Mouse (Mus musculus): ENCODE results near the gene Thada.

Gene Thada

DNA sequence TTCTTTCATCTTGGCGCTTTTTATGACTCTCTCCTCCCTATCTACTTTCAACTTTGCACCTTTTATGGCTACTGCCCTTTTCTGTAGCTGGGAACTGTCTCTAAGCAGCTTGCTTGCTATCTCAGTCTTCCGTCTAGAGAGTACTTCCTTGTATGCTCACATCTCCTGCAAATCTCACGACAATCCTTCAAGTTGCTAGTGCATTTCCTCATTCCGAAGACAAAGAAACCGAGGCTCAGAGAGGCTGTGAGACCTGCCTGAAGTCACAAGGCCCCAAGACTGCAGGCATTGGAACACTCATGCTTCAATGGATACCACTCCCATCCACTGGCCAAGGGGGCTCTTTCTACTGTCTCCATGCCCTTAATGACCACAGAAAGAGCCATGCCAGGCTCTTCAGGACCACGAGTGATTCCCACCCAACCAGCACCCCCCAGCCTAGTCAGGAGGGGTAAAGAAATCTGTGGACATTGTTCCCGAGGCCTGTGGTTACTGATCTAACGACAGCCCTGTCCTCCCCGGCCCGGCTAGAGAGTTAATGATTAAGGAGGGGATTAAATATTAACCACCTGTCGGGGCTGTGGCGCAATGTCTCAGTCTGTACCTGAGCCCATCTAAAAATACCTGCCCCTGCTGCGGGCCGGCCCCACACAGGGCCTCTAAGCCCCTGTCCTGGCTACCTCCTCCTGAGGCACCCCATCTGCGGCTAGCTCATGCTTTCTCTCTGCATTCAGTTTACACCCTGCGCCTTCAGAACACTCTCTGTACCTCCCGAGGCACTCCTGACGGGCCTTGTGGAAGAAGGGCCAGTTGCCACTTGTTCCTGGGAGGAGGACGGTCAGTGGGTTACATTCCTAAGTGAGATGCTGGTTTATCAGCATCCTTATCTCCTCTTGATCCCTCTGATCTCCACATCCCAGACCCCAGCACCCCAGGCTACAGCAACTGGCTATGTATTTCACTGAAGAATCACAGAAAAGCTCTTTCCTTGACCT, 309.0 kb downstream of the Thada start:
- DNase-seq, result peak; percentile 80 to 94

GRCm38 (mm10) chr17:84156227-84156573, 309.8 kb downstream of the Thada start:
- peak; percentile 74 to 84 for DNase-seq

GRCm38 (mm10) chr17:84155516-84156226, 310.3 kb downstream of the Thada start:
- DNase-seq, result peak in 1 of 2 experiments; percentile 17

- no peak for DNase-seq
These were observed 311.0 kb downstream of the Thada start for GRCm38 (mm10) chr17:84155029-84155338.

DNA sequence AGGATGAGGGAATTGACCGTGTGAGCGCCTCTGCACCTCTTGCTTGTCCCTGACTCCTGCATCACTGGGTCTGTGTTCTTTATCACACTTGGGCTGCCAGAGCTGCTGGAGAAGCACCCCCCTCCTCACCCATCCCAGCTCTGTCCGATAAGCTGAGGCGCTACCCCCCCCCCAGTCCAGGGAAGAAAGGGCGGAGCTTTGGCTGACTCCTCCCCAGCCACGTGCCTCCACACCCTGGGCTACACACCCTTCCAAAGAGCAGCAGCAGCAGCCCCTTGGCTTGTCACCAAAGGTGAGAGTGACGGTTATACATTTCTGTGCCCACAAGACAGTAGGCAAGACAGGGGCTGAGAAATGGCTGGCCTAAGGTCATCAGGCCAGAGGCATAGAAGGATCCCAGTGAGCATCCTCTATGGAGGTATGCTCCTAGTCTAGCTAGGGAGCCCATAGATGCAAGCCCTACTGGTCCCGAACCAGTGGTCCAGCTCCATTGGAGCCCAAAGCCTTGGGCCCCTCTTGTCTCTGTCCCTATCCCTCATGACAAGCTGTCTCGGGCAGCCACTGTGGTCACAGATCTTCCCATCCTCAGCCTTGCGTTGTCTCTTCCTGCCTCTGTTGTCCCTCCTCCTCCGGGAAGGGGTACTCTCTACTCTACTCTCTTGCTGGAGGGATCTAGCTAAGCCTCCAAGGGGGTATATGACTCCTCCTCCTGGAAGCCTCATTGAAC, 311.5 kb downstream of the Thada start:
- peak in 1 of 2 experiments; percentile 9 for DNase-seq

GRCm38 (mm10) chr17:84152976-84153786, 312.8 kb downstream of the Thada start:
- peak in 1 of 2 experiments; percentile 1 for DNase-seq

DNA sequence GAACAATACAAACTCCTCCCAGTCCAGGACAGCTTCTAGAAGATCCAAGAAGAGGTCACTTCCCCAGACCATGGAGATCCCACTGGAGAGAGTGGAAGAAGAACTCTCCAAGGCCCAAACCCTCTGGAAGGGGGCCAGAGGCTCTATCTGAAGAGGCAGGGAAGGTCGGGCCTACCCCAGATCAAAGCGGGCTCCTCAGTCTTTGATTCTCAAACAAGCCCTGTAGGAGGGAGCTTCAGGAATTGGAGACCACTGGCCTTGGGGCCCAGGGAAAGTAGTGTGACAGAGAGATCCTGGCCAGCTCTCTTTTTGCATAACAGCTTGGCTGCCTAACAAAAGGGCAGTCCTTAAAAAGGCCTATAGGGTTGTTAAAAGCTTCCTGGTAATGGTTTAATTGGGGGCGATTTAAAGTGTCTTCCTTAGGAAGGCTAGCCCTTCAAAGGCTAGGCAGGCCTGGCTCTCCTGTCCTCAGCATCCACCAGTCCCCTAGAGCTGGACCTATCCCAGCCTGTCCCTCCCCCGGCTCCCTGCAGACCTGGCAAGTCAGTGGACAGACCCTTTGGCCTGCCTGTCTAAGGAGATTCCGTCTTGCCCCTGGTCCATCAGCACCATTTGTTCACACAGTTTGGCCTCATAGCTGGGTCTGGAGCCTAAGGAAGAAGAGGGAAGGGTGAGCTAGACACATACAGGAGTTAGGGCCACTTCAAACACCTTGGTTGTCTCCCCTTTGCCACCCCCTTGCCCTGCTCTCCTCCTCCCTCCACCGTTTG, 313.6 kb downstream of the Thada start:
- DNase-seq, result peak in 1 of 2 experiments; percentile 3

GRCm38 (mm10) chr17:84151306-84151705, 314.7 kb downstream of the Thada start:
- peak in 1 of 2 experiments; percentile 7 for DNase-seq

GRCm38 (mm10) chr17:84150291-84150690, 315.7 kb downstream of the Thada start:
- peak in 1 of 2 experiments; percentile 1 for DNase-seq

DNA sequence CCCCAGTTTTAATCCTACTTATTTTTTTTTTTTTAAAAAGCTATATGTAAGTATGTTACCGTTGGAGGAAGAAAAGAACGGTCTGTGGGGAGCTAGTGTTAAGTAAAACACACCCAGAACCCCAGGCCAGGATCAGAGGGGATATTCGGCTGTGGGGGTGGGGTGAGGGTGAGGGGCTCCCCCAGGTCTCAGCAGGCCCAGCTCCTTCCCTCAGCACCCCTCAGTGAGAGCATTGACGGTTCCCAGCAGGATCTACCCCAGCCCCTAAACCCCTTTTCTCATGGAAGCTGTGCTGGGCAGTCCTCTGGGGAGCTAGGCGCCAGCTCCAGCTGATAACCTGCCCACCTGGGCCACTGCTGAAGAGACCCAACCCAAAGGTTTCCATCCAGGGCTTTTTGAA, 316.4 kb downstream of the Thada start:
- peak in 1 of 2 experiments; percentile 1 for DNase-seq

DNA sequence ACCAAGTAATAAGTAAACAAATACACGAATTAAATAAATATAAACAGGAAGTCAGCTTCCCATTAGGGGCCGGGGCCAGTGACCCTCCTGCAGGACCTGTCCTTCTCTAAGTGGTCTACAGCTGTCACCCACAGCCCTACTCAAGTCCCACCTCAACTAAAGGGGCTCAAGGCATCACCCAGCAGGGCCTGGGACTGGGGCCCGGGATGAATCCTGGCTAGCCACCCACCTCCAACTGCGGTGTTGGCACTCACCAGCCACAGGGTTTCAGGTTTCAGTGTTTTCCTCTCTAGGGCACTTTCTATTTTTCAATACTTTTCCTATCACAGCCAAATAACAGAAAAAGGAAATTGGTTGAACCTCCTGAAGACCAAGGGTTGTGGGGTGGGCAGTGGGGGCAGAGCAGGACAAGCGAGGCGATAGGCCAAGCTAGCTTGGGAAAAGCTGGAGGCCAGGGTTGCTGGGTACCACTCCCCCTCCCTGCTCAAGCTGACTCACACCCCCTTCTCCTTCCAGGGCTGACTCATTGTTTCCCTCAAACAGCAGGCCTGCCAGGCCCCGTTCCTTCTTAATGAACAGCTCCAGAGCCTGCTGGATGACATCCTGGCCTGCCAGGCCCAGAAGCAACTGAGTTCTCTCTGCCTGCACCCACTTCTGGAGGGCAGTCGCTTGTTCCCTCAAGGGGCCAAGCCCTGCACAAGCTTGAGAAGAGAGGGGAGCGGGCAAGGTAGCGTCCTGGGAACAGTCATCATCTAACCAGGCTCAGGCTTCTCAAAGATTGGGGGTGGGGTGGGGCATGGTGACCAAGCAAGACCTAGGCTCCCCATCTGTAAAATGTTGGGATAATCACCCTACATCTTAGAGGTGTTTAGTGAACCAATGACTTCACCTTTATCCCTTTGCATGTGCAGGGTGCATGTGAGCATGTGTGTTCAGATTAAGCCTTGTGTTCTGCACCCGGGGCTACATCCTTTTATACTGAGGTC, 317.2 kb downstream of the Thada start:
- peak; percentile 61 to 81 for DNase-seq

GRCm38 (mm10) chr17:84147183-84148108, 318.6 kb downstream of the Thada start:
- no peak for DNase-seq

DNA sequence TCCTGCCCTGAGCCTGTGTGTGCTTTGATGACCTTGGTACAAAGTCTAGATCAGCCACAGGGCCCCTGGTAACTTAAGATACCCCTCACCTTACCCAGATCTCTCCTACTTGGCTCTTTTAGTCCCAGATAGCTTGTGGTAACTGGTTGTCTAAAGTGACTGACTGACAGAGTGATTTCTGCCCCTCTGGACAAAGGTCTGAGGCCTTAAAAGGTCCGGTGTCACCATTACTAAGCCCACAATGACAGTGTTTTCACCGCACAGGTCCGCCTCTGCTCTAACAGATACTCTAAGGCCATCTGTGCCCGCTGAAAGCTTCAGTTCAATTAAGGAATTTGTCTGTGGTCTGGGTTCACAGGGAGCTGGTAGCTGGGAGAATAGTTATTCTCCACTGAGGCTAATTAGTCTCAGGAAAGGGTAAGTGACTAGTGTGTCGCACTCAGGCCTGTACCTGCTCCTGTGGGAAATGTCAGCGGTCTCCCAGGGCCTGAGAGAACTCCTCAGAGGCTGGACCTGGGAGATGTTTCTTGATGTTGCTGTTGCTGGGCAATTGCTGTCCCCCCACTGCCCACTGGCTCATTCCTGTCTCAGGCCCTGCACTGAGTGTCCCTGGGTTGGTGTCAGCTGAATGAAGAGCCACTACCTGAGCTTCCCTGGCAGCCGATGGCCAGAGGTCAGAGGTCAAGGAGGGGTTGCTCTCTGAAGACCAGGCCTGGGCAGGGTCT, 319.4 kb downstream of the Thada start:
- peak in 1 of 2 experiments; percentile 40 for DNase-seq

- DNase-seq, result peak; percentile 54 to 72
These were observed 320.1 kb downstream of the Thada start for GRCm38 (mm10) chr17:84145826-84146287.

GRCm38 (mm10) chr17:84144762-84145599, 321.0 kb downstream of the Thada start:
- no peak for DNase-seq

DNA sequence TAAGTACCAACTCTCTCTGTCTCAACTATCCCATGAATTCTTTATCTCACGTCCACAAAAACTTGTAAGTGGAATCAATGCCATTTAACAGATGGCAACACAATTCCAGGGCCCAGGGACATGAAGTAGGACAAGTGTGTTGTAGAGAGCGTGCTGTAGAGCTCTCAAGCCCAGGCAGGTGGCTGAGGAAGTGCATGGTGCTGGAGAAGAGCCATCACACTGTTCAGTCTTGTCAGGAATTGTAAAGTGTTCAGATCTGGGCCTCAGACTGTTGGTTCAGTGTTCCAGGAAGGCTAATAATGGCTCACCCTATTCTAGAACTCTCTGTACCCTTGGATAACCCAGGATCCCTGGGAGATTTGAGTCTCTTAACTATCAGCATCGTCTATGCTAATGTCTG, 321.9 kb downstream of the Thada start:
- no peak for DNase-seq

- peak; percentile 67 to 76 for DNase-seq
These were observed 322.7 kb downstream of the Thada start for GRCm38 (mm10) chr17:84143219-84143844.
